Mouse (Mus musculus): ENCODE data around the gene Dgat2l6. TPM values are rescaled to one million over a fixed set of nuclear protein-coding genes. Genes with fewer than 3 reads are reported as not detected.

Dgat2l6 gene
- total RNA-seq (2021), result not detected
- long read RNA-seq, experiment 1, result 0 reads
- long read RNA-seq, experiment 2, result 0 reads

GRCm38 (mm10) chrX:100524471-100524870 lies at the start of gene Dgat2l6:
Dgat2l6 (plus strand) TSS chrX:100524838.
- DNase-seq, result no peak

DNA sequence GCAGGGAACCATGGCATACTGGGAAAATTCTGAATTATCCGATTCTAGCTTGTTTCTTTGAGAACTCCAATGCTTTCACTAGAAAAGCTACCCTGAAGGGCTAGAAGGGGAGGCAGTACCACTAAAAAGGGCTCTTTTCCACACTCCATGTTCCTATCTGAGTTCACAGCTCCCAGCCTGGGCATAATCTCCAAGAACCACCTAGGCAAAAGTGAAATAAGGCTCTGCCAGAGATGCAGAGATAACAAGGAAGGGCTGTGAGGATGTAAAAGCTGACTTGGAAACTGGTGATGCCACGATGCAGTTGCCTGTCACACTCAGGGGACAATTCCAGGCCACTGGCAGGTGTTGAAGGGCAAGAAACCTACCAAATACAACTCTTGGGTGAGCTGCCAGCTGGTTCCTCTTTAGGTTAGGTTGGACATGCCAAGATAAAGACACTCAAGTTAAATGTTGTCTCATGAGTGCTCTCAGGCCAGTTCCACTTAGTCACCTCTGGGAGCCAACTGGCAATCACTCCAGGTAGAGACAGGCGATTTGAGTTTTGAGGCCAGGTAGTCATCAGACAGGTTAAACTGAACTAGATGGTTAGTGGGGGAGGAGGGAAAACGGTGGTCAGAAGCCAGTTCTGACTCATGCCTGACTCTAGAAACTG lies 48.9 kb upstream of the Dgat2l6 start:
- DNase-seq, result peak; percentile 20 to 36

DNA sequence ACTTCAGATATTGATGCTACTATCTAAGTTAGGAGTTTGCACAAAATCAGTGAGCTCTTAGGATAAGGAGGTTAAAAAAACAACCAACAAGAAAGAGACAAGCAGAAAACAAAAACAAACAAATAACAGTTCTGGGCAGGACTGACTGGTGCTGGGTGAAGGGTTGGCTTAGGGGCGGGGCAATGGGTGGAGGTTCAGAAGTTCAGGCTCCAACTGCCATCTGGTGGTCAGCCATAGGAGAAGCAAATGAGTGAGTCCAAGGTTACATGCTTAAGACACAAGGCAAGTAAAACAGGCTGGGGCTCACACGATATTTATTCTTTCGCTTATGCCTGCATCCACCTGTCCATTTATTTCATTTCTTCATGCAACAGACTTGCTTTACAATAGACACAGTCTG lies 44.3 kb upstream of the Dgat2l6 start:
- peak; percentile 64 to 74 for DNase-seq

GRCm38 (mm10) chrX:100493500-100494067 lies 31.1 kb upstream of the Dgat2l6 start:
- DNase-seq, result no peak

GRCm38 (mm10) chrX:100494068-100494978 lies 30.3 kb upstream of the Dgat2l6 start, which contains the start of gene Igbp1:
Igbp1 (plus strand) TSS chrX:100494291.
- DNase-seq, result peak; percentile 79 to 91

DNA sequence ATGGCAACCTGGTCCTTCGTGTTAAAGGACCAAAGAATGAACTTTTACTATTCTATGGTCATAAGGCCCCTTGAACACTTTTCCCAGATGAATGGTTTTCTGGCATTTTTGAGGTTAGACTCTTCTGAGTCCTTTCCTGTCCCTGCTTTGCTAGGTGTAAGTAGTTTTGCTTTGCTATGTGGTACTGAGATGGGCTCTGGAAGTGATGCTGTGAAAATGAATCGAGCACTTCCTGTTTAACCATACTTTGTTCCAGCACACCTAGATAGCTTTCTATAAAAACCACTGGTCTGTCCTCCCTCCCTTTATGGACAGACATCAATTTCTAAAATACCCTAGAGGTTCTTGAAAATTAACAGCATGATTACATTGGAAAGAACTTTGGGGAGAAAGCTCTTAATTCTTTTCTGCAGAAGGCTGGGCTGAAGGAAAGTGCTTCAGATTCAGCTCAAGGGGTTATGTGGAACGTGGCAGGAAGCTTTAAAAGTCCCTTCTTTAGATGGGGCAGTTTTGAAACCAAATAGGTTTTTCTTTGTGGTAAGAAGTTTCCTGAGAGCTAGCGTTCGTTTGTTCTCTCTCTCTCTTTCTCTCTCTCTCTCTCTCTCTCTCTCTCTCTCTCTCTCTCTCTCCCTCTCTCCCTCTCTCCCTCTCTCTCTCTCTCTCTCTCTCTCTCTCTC lies 20.3 kb upstream of the Dgat2l6 start:
- DNase-seq, result no peak

DNA sequence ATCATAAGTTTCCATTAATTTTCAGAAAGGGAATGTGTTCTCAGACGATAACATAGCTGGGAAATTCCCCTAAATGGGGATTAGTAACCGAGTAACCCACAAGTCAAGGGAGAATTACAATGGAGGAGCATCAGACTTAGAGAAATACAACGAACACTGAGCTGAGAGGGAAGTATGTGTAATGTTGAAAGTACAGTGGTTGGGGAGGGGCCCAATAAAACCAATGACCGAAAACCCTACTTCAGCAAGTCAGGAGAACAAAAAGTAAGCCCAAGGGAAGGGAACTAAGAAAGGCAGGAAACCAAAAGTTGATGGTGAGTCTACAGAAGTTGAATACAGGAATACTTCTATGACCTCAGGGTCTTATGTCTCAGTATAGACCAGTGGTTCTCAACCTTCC lies 16.5 kb upstream of the Dgat2l6 start:
- DNase-seq, result no peak

DNA sequence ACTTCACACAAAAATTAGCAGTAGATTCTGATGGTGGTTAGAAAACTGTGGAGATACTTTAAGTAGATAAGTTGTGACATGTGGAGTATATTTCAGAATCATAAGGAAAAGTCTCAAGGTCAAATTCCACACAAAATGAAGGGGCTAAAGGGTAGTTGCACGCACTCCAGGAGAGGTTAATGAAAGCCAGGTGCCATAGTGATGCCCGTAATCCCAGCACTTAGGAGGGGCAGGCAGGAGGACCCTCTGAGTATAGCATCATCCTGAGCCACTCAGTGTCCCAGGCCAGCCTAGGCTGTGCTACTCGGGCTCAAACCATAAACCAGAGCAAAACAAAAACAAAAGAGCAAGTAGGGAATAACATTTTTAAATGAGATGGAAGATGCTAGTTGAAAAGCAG lies 14.7 kb upstream of the Dgat2l6 start:
- DNase-seq, result no peak

GRCm38 (mm10) chrX:100516683-100517082 lies 8.0 kb upstream of the Dgat2l6 start:
- DNase-seq, result no peak

- no peak for DNase-seq
Measured at GRCm38 (mm10) chrX:100517626-100518025, 7.0 kb upstream of the Dgat2l6 start.

DNA sequence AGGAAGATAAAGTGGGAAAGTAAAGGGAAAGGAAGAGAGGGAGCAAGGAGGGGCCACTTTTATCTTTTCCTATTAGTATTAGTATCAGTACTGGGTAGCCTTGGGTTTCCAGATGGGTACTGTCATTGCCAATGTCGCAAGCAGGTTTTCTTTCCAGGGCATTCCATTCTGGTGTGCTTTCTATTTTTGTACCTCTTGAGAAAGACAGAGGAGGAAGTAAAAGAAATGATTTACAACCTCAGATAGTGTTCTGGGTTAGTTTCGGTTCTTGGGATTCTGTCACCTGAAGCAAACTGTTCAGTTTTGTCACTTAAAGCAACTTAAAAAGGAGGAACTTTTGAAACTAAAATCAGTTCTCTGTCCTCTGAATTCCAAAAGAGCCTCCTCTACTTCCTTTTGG lies 6.1 kb upstream of the Dgat2l6 start:
- no peak for DNase-seq

GRCm38 (mm10) chrX:100556026-100556425 lies 31.4 kb downstream of the Dgat2l6 start:
- DNase-seq, result no peak

DNA sequence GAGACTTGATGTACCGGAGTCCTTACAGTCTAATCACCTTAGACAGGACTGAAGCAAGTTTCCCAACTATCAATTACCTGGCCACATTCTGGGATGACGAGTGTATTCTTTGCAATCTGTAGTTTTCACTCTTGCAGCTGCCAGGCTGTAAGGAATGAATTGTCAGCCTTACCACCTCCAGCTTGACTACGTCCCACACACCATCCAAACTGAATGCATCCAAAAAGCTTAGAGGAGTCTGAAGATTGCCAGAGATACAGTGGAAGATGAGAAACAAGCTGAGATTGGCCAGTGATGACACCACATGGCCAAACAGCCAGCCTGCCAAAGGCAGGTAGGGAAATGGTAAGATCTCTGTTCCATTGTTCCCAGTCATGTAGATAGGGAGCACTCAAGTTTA lies 41.1 kb downstream of the Dgat2l6 start:
- no peak for DNase-seq

DNA sequence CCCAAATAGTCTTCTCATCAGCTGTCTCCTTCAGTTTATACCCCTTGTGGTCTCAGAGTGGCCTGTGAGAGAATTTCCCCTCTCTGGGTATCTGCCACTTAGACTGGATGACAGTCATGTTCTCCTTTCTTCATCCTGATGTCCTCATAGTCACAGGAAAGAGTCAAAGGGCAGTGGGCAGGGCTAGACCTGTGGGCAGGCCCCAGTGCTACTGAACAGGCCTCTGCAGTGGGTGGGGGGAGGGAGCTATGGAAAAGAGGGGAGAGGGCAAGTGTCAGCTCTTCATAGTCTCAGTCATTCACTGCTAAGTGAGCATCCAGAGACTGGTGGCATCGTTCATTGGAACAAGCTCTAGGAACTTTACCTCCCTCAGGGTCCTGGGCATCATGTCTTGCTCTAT lies 47.3 kb downstream of the Dgat2l6 start, which contains the start of gene Awat1:
Awat1 (plus strand) TSS at position 301 of the 400 bp plus-strand sequence.
- DNase-seq, result no peak

DNA sequence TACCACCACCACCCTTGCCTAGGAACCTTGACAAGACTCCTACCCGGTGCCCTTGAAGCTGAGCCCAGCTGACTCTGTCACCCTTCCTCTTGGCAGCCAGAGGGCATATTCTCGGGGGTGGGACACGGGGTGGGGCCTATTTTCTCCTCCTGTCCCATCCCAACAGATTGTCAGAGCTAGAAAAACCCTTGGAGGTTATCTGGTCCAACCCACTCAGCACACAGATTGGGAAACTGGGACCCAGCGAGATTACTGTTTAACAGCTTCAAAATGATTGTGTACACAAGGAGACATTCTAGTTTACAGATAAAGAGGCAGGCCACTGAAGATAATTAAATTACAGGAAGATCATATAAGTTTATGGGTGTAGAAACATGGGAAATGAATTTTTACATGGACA lies 70.2 kb downstream of the Dgat2l6 start, which contains the start of gene P2ry4:
P2ry4 (minus strand) TSS at position 79 of the 400 bp plus-strand sequence.
- no peak for DNase-seq

Other genes with a start within 250 kb of the Dgat2l6 start
- gene Otud6a, start 95.8 kb upstream of the Dgat2l6 start, total RNA-seq (2021), result not detected
- gene Awat2, start 82.1 kb upstream of the Dgat2l6 start, total RNA-seq (2021), result under 1 TPM in 1 of 2 experiments, not detected in 1; 0.13 TPM
- gene Igbp1, start 30.5 kb upstream of the Dgat2l6 start, total RNA-seq (2021), result 10 to 100 TPM; 40.2 to 43.2 TPM
- not detected for gene Awat1, start 47.4 kb downstream of the Dgat2l6 start, total RNA-seq (2021)
- not detected for gene P2ry4, start 70.0 kb downstream of the Dgat2l6 start, total RNA-seq (2021)
- gene Arr3, start 80.7 kb downstream of the Dgat2l6 start, total RNA-seq (2021), result not detected
- gene Kif4, start 100.9 kb downstream of the Dgat2l6 start, total RNA-seq (2021), result under 1 TPM; 0.31 to 0.35 TPM
- 10 to 100 TPM; 21.3 to 23.5 TPM for gene Pdzd11, start 101.7 kb downstream of the Dgat2l6 start, total RNA-seq (2021)
- under 1 TPM in 1 of 2 experiments, not detected in 1; 0.36 TPM for gene Gdpd2, start 205.0 kb downstream of the Dgat2l6 start, total RNA-seq (2021)
- gene Dlg3, start 242.9 kb downstream of the Dgat2l6 start, total RNA-seq (2021), result 1 to 10 TPM; 2.1 to 2.8 TPM

Measured in heart, adult 18-20 months (tissue).